Mouse (Mus musculus) liver, embryonic 16.5 days (tissue): ENCODE measurements at regions not wholly inside any gene's neighbourhood (a gene's known extent, or its start where the extent isn't known, plus 50 kb on each side); places are given as distances from the start of the nearest gene placed in this dataset.

Experiments used
- ATAC-seq: fragments of 200-750 bp; cut with Nextera tagmentation; 2 replicates; pipeline ENCODE4 v1.8.0; 2017; ENCODE audit warnings: low read depth, mild to moderate bottlenecking, moderate number of reproducible peaks, moderate library complexity
- H3K27ac ChIP-seq: fragments of 300-500 bp; sonication (generic); 2 replicates; pipeline ENCODE4 v1.5.1; 2014; ENCODE audit warnings: mild to moderate bottlenecking, low read length
- H3K27me3 ChIP-seq: fragments of 300-500 bp; sonication (generic); 2 replicates; pipeline ENCODE4 v1.6.1; 2014; ENCODE audit warnings: low read depth, low read length, mixed read lengths; ENCODE audit not compliant: control insufficient read depth, insufficient read depth
- H3K36me3 ChIP-seq: fragments of 300-500 bp; sonication (generic); 2 replicates; pipeline ENCODE4 v1.6.1; 2014; ENCODE audit warnings: mild to moderate bottlenecking; ENCODE audit not compliant: control insufficient read depth, insufficient read depth
- H3K4me1 ChIP-seq: fragments of 300-500 bp; sonication (generic); 2 replicates; pipeline ENCODE4 v1.6.1; 2014; ENCODE audit warnings: low read depth, low read length, mixed read lengths; ENCODE audit not compliant: control insufficient read depth
- H3K4me2 ChIP-seq: fragments of 300-500 bp; sonication (generic); 2 replicates; pipeline ENCODE4 v1.6.1; 2014; ENCODE audit warnings: low read depth, low read length, mixed read lengths
- H3K4me3 ChIP-seq: fragments of 300-500 bp; sonication (generic); 2 replicates; pipeline ENCODE4 v1.5.1; 2014; ENCODE audit warnings: low read depth, mild to moderate bottlenecking, low read length
- H3K9ac ChIP-seq: fragments of 300-500 bp; sonication (generic); 2 replicates; pipeline ENCODE4 v1.6.1; 2014; ENCODE audit warnings: low read depth, low read length
- H3K9me3 ChIP-seq: fragments of 300-500 bp; sonication (generic); replicated peaks from 2 replicates; pipeline ENCODE4 v1.6.1; 2016; ENCODE audit warnings: low read length; ENCODE audit not compliant: control insufficient read depth
- WGBS: fragments of 180-500 bp; shearing (Covaris S2); extraction: QIAGEN DNeasy Blood & Tissue Kit; methylation state at CpG from one replicate; pipeline ENCODE4 v1.1.7; 2014; ENCODE audit not compliant: insufficient replicate concordance; 5-methylcytosine and 5-hydroxymethylcytosine counted together

GRCm38 (mm10) chr17:88142003-88142402, 76.9 kb upstream of the Fbxo11 start:
- ATAC-seq = no peak
- no peaks in the 10 kb centered on the region for H3K9me3 ChIP-seq
- H3K36me3 ChIP-seq = no peaks in the 10 kb centered on the region
- H3K9ac ChIP-seq = no peak overlapping the region
- WGBS = 38% methylated on average over 8 of the region's 8 CpGs
- H3K4me2 ChIP-seq = no peak overlapping the region
- no peaks in the 10 kb centered on the region for H3K4me1 ChIP-seq
- H3K4me3 ChIP-seq = no peak overlapping the region
- no peak overlapping the region for H3K27ac ChIP-seq
- no peaks in the 10 kb centered on the region for H3K27me3 ChIP-seq

GRCm38 (mm10) chr17:88142809-88143208, 77.7 kb upstream of the Fbxo11 start:
- no peaks in the 10 kb centered on the region for H3K9me3 ChIP-seq
- H3K9ac ChIP-seq = no peak overlapping the region
- no peak overlapping the region for H3K4me2 ChIP-seq
- H3K27me3 ChIP-seq = no peaks in the 10 kb centered on the region
- H3K4me3 ChIP-seq = no peak overlapping the region
- no peaks in the 10 kb centered on the region for H3K36me3 ChIP-seq
- no peaks in the 10 kb centered on the region for H3K4me1 ChIP-seq
- no peak overlapping the region for H3K27ac ChIP-seq
- ATAC-seq = no peak
- 21% methylated on average over 3 of the region's 3 CpGs for WGBS

GRCm38 (mm10) chr17:88143378-88143943, 78.4 kb upstream of the Fbxo11 start:
- Histone ChIP-seq H3K9ac (no peak overlapping the region), H3K9me3 (no peaks in the 10 kb centered on the region), H3K27ac (no peak overlapping the region), H3K4me2 (no peak overlapping the region), H3K4me1 (no peaks in the 10 kb centered on the region), H3K27me3 (no peaks in the 10 kb centered on the region), H3K36me3 (no peaks in the 10 kb centered on the region), H3K4me3 (no peak overlapping the region)
- 72% methylated on average over 3 of the region's 3 CpGs for WGBS
- ATAC-seq = no peak

GRCm38 (mm10) chr17:88158550-88158949, 93.5 kb upstream of the Fbxo11 start:
- Histone ChIP-seq H3K9ac (no peak overlapping the region), H3K4me1 (no peaks in the 10 kb centered on the region), H3K4me3 (no peak overlapping the region), H3K27ac (no peak overlapping the region), H3K27me3 (no peaks in the 10 kb centered on the region), H3K9me3 (no peaks in the 10 kb centered on the region; the same call in 1 of the 2 replicates), H3K4me2 (no peak overlapping the region), H3K36me3 (no peaks in the 10 kb centered on the region)
- 39% methylated on average over 6 of the region's 6 CpGs for WGBS
- ATAC-seq = no peak

- Histone ChIP-seq H3K27me3 (no peaks in the 10 kb centered on the region), H3K9ac (no peak overlapping the region), H3K4me2 (no peak overlapping the region), H3K27ac (no peak overlapping the region), H3K4me1 (no peaks in the 10 kb centered on the region), H3K4me3 (no peak overlapping the region), H3K36me3 (no peaks in the 10 kb centered on the region), H3K9me3 (no peaks in the 10 kb centered on the region; the same call in 1 of the 2 replicates)
- ATAC-seq = no peak
- WGBS = 43% methylated on average over 11 of the region's 11 CpGs
Observed at GRCm38 (mm10) chr17:88159212-88159668, 94.1 kb upstream of the Fbxo11 start.

- Histone ChIP-seq H3K27me3 (no peaks in the 10 kb centered on the region), H3K27ac (no peak overlapping the region), H3K4me1 (no peaks in the 10 kb centered on the region), H3K9me3 (no peaks in the 10 kb centered on the region; the same call in 1 of the 2 replicates), H3K9ac (no peak overlapping the region), H3K36me3 (no peaks in the 10 kb centered on the region), H3K4me3 (no peak overlapping the region), H3K4me2 (no peak overlapping the region)
- no peak for ATAC-seq
- 53% methylated on average over 19 of the region's 19 CpGs for WGBS
Observed at GRCm38 (mm10) chr17:88159851-88160676, 95.0 kb upstream of the Fbxo11 start.

GRCm38 (mm10) chr17:88160677-88161001, 95.5 kb upstream of the Fbxo11 start:
- WGBS = 73% methylated on average over 14 of the region's 14 CpGs
- H3K4me2 ChIP-seq = no peak overlapping the region

GRCm38 (mm10) chr17:88161766-88162165, 96.7 kb upstream of the Fbxo11 start:
- ATAC-seq = no peak
- H3K27me3 ChIP-seq = no peaks in the 10 kb centered on the region
- WGBS = 75% methylated on average over 8 of the region's 8 CpGs
- no peaks in the 10 kb centered on the region; the same call in 1 of the 2 replicates for H3K9me3 ChIP-seq
- no peak overlapping the region for H3K27ac ChIP-seq
- no peaks in the 10 kb centered on the region for H3K36me3 ChIP-seq
- H3K9ac ChIP-seq = no peak overlapping the region
- no peaks in the 10 kb centered on the region for H3K4me1 ChIP-seq
- H3K4me3 ChIP-seq = no peak overlapping the region
- H3K4me2 ChIP-seq = no peak overlapping the region

More at GRCm38 (mm10) chr17:88160677-88161001, 95.5 kb upstream of the Fbxo11 start:
- no peaks in the 10 kb centered on the region for H3K27me3 ChIP-seq
- no peak for ATAC-seq
- no peaks in the 10 kb centered on the region for H3K4me1 ChIP-seq
- H3K9me3 ChIP-seq = no peaks in the 10 kb centered on the region; the same call in 1 of the 2 replicates
- H3K9ac ChIP-seq = no peak overlapping the region
- no peak overlapping the region for H3K27ac ChIP-seq
- no peaks in the 10 kb centered on the region for H3K36me3 ChIP-seq
- H3K4me3 ChIP-seq = no peak overlapping the region

- no peak overlapping the region for H3K4me3 ChIP-seq
- no peaks in the 10 kb centered on the region for H3K27me3 ChIP-seq
- ATAC-seq = no peak
- no peaks in the 10 kb centered on the region for H3K36me3 ChIP-seq
- no peak overlapping the region for H3K27ac ChIP-seq
- H3K4me1 ChIP-seq = no peaks in the 10 kb centered on the region
- H3K9ac ChIP-seq = no peak overlapping the region
- no peaks in the 10 kb centered on the region; the same call in 1 of the 2 replicates for H3K9me3 ChIP-seq
- 52% methylated on average over 4 of the region's 4 CpGs for WGBS
- H3K4me2 ChIP-seq = no peak overlapping the region
Observed at GRCm38 (mm10) chr17:88164805-88165204, 99.7 kb upstream of the Fbxo11 start.
